12 mouse cellular contexts compared by ENCODE assay signal in the genomic region with DNA sequence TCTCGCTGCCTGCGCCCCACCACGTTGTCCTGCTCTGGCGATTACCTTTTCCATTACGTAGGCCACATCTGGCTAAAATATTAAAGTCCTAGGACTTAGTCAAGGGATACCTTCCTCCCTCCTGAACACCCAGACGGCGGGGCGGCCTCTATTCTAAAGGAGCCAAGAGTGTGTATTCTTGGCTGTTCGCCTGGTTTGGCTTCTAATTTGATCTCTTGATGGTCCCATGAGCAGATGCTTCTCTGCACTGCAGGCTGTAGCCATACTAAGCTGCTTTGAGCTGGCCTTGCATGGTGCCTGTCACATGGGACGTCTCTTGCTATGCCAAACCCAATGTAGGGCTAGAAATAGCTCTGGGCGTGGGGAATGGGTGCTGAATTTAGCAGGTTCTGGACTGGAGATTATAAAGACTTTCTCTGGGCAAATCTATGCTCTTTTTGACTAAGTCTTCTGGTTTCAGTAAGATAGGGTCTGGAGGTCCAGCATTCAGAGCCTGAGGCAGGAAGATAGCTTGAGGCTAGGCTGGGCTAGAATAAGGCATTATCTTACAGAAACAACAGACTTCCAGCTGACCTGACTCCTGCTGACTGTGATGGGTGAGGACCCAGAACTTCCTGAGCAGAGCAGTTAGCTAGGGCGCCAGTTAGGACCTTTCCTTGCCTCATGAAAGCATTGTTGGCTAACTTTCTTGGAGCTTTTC. TPM values are rescaled to one million over a fixed set of nuclear protein-coding genes. Genes with fewer than 3 reads are reported as not detected.
DNase-seq lines count a peak whose midpoint lies in the region; ATAC-seq and TF ChIP-seq lines count a peak whose summit lies in the region.
"Had no signal": no experiment of that assay in that cellular context is flagged by ENCODE, and none has a peak within 500 bp of the region (broad histone marks: within the 10 kb centered on the region; RNA-seq: fewer than 3 reads in every experiment).

No protein-coding gene starts in this region.

- peaks cover 68% of the 10 kb centered on the region for H3K4me1 ChIP-seq in G1E (ENCODE audit: insufficient read depth, low read depth, low read length)
- no peaks in the 10 kb centered on the region for H3K4me1 ChIP-seq in kidney, adult 2 months (ENCODE audit: control insufficient read depth, insufficient read depth, low read length)
- H3K4me1 ChIP-seq: embryonic facial prominence, embryonic 13.5 days had no signal

- 91% methylated on average over 12 of the region's 12 CpGs for WGBS in kidney, adult 2 months

- H3K4me3 ChIP-seq in G1E (ENCODE audit: low read depth, low read length): no peak overlapping the region; the same call in 1 of the 2 replicates
- no peak overlapping the region for H3K4me3 ChIP-seq in kidney, adult 2 months (ENCODE audit: insufficient read depth, low read depth, low read length)
- H3K4me3 ChIP-seq: embryonic facial prominence, embryonic 13.5 days had no signal

- no peak overlapping the region for H3K27ac ChIP-seq in kidney, adult 2 months (ENCODE audit: insufficient read depth, low read depth, low read length)
- H3K27ac ChIP-seq: embryonic facial prominence, embryonic 13.5 days had no signal

- DNase-seq in G1E (ENCODE audit: low spot score) (no peak), adipocyte (ENCODE audit: low spot score) (peak; percentile 28)
- peak; percentile 71 for DNase-seq in gastrocnemius, postnatal 25 days
- peak; percentile 70 for DNase-seq in heart, postnatal 4 days
- no peak for DNase-seq in left cerebral cortex, postnatal 4 days
- DNase-seq in kidney, adult 2 months: no peak
- DNase-seq in layer of hippocampus, postnatal 36 days: no peak
- no peak for DNase-seq in frontal cortex, adult 2 months (ENCODE audit: extremely low spot score in 1 of 2, low spot score in 1 of 2)
- DNase-seq: adrenal gland, postnatal 10 days; kidney, adult 18-20 months had no signal

- peaks cover 97% of the 10 kb centered on the region for H3K36me3 ChIP-seq in G1E (replicated peaks)
- peaks cover 2% of the 10 kb centered on the region; the same call in 1 of the 2 replicates for H3K36me3 ChIP-seq in kidney, adult 2 months (ENCODE audit: control insufficient read depth, insufficient read depth, low read length)

- intact Hi-C loops in left cerebral cortex, postnatal 4 days (cut with DNase I): no loop called here

- TF ChIP-seq CTCF in G1E (IDR thresholded peaks at IDR 0.05; ENCODE audit: low read depth, low read length): no peak
- TF ChIP-seq CTCF in kidney, adult 2 months (conservative IDR thresholded peaks at IDR 0.05; ENCODE audit: insufficient read depth, insufficient read length, low read depth, low read length): no peak

- no peak for TF ChIP-seq POLR2A in kidney, adult 2 months (IDR thresholded peaks at IDR 0.05; ENCODE audit: low read depth, low read length)

- peak; percentile 62 for ATAC-seq in G1E (ENCODE audit: extremely low read depth, insufficient number of reproducible peaks, low FRiP score, poor library complexity, severe bottlenecking)
- ATAC-seq: lung, postnatal 0 days had no signal

- no peaks in the 10 kb centered on the region for H3K9me3 ChIP-seq in G1E (replicated peaks)
- H3K9me3 ChIP-seq: embryonic facial prominence, embryonic 13.5 days had no signal

- no peaks in the 10 kb centered on the region for H3K27me3 ChIP-seq in G1E (ENCODE audit: insufficient read depth, low read length)
- no peaks in the 10 kb centered on the region for H3K27me3 ChIP-seq in kidney, adult 2 months (replicated peaks; ENCODE audit: control insufficient read depth, insufficient read depth, low read length)
- H3K27me3 ChIP-seq: embryonic facial prominence, embryonic 13.5 days had no signal

RNA-seq across cellular contexts. Expression of a gene that starts 7.6 kb away (rescaled TPM):
- total RNA-seq in G1E (2014; fragmentation: Nextera tagmentation) (not detected in 2 replicates), G1E (2017) (not detected in 2 replicates)
- not detected in 2 replicates for polyA plus RNA-seq in G1E (2012)
- total RNA-seq in gastrocnemius, postnatal 25 days (2021): under 1 TPM in 1 of 2 experiments, not detected in 1; 0.27 TPM
- total RNA-seq in heart, postnatal 4 days (2021): under 1 TPM in 1 of 2 experiments, not detected in 1; 0.11 TPM
- 10 to 100 TPM; 21.0 to 24.4 TPM for total RNA-seq in left cerebral cortex, postnatal 4 days (2021)
- polyA plus RNA-seq in kidney, adult 2 months (2012; rRNA removed): 0.31 and 0.53 TPM in 2 replicates
- 1 to 10 TPM; 5.0 to 6.9 TPM for total RNA-seq in layer of hippocampus, postnatal 36 days (2021)
- 13.2 and 15.2 TPM in 2 replicates for polyA plus RNA-seq in frontal cortex, adult 2 months (2012; rRNA removed)

RNA-seq across cellular contexts. Expression of a gene that starts 16.2 kb away (rescaled TPM):
- total RNA-seq in G1E (2014; fragmentation: Nextera tagmentation): 434 and 515 TPM in 2 replicates
- 2,044 and 2,381 TPM in 2 replicates for total RNA-seq in G1E (2017)
- 1,891 and 2,295 TPM in 2 replicates for polyA plus RNA-seq in G1E (2012)
- total RNA-seq in gastrocnemius, postnatal 25 days (2021): 1,000 to 10,000 TPM; 2,850 to 2,853 TPM
- total RNA-seq in heart, postnatal 4 days (2021): 1,000 to 10,000 TPM; 1,087 to 1,151 TPM
- total RNA-seq in left cerebral cortex, postnatal 4 days (2021): 100 to 1,000 TPM; 517 to 569 TPM
- 669 and 682 TPM in 2 replicates for polyA plus RNA-seq in kidney, adult 2 months (2012; rRNA removed)
- total RNA-seq in layer of hippocampus, postnatal 36 days (2021): 1,000 to 10,000 TPM; 1,284 to 1,365 TPM
- 1,290 and 1,497 TPM in 2 replicates for polyA plus RNA-seq in frontal cortex, adult 2 months (2012; rRNA removed)

RNA-seq across cellular contexts. Expression of a gene that starts 55.3 kb away (rescaled TPM):
- total RNA-seq in G1E (2014; fragmentation: Nextera tagmentation) (70.7 and 72.5 TPM in 2 replicates), G1E (2017) (25.2 and 25.7 TPM in 2 replicates)
- polyA plus RNA-seq in G1E (2012): 7.0 and 8.8 TPM in 2 replicates
- total RNA-seq in gastrocnemius, postnatal 25 days (2021): 10 to 100 TPM; 18.6 to 20.3 TPM
- total RNA-seq in heart, postnatal 4 days (2021): 10 to 100 TPM; 16.7 to 17.3 TPM
- 100 to 1,000 TPM; 199 to 208 TPM for total RNA-seq in left cerebral cortex, postnatal 4 days (2021)
- polyA plus RNA-seq in kidney, adult 2 months (2012; rRNA removed): 15.3 and 19.1 TPM in 2 replicates
- 100 to 1,000 TPM; 131 to 142 TPM for total RNA-seq in layer of hippocampus, postnatal 36 days (2021)
- polyA plus RNA-seq in frontal cortex, adult 2 months (2012; rRNA removed): 186 and 191 TPM in 2 replicates

Comparison
In these comparisons a context has a peak if more than half of its experiments do, and no peak if none do; other contexts are left out.
1. DNase-seq: peak in adipocyte (single experiment), gastrocnemius, postnatal 25 days (single experiment) and heart, postnatal 4 days (single experiment); none in G1E (single experiment), left cerebral cortex, postnatal 4 days (single experiment), kidney, adult 2 months (single experiment), layer of hippocampus, postnatal 36 days (0 of 2) and frontal cortex, adult 2 months (0 of 2).
2. RNA of a gene that starts 7.6 kb away (total RNA-seq): 21.0 to 24.4 TPM in left cerebral cortex, postnatal 4 days and 5.0 to 6.9 TPM in layer of hippocampus, postnatal 36 days; 0.27 TPM in gastrocnemius, postnatal 25 days, 0.11 TPM in heart, postnatal 4 days and not detected in G1E; every median in the first group is over 4 times any median in the second.